Mouse (Mus musculus): ENCODE results near the gene Prmt9. TPM values are rescaled to one million over a fixed set of nuclear protein-coding genes. Genes with fewer than 3 reads are reported as not detected.
A peak's percentile ranks its signal among the peaks of the same experiment; 100 is the strongest.

Prmt9 gene
- polyA plus RNA-seq, 1 experiment from 2014 or later = 20.4 TPM

- POLR2A ChIA-PET = no interaction called here
These were observed 3.3 kb downstream of the Prmt9 start for GRCm38 (mm10) chr8:77552491-77552890.

DNA sequence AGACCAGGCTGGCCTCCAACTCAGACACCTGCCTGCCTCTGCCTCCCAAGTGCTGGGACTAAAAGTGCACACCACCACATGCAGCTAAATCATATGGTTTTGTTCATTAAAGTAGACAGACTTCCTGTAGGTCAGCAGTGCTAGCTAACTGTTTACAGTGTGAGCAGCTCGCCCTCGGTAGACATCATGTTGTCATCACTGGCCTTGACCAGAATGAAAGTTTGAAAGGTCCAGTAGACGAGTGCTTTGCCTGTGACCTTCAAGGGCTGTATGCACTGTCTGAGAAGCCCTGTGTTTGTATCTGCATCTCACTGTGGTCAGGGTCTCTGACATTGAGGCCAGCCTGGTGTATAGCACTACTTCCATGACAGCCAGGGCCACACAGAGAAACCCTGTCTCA, 12.2 kb downstream of the Prmt9 start:
- ATAC-seq = no peak
- in situ Hi-C loops (cut with MboI; ENCODE audit: low pct_unique_long_range_greater_than_20kb) = no loop called here
- DNase-seq (ENCODE audit: low read depth, low spot score) = no peak
- TF ChIP-seq CTCF (IDR thresholded peaks at IDR 0.05) = no peak
- POLR2A ChIA-PET = no interaction called here
- CTCF ChIA-PET = no interaction called here
- H3K27me3 ChIP-seq = no peaks in the 10 kb centered on the region

More at GRCm38 (mm10) chr8:77552491-77552890, 3.3 kb downstream of the Prmt9 start:
- H3K27me3 ChIP-seq = no peaks in the 10 kb centered on the region
- in situ Hi-C loops (cut with MboI; ENCODE audit: low pct_unique_long_range_greater_than_20kb) = no loop called here
- CTCF ChIA-PET = interaction anchor here (1.1 kb wide), 1 partner anchor 133 kb away, joined by 3 read pairs; no protein-coding TSS in a partner anchor
- no peak for TF ChIP-seq CTCF (IDR thresholded peaks at IDR 0.05)
- ATAC-seq (no peak), DNase-seq (ENCODE audit: low read depth, low spot score) (no peak)

DNA sequence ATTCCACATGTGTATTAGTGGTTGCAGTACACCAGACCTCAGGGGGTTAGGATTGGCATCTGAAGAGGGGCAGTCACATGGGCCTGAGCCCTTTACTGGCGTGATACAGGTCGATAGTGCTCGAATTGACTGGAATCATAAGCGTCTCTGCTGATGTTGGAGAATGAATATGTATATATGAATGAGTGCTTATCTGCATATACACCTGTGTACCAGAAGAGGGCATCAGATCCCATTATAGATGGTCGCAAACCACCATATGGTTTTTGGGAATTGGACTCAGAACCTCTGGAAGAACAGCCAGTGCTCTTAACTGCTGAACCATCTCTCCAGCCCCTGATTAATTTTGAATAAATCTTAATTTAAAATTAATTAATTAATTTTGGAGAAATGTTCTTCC, 25.0 kb downstream of the Prmt9 start:
- peak; percentile 67 for TF ChIP-seq CTCF (IDR thresholded peaks at IDR 0.05)
- no peak for ATAC-seq
- in situ Hi-C loops (cut with MboI; ENCODE audit: low pct_unique_long_range_greater_than_20kb) = no loop called here
- no peaks in the 10 kb centered on the region for H3K27me3 ChIP-seq
- POLR2A ChIA-PET = no interaction called here
- CTCF ChIA-PET = interaction anchor here (0.8 to 1.2 kb wide), 4 partner anchors 10 to 176 kb away, joined by 3 to 4 read pairs (median 3); partner anchors contain the start of gene Tmem184c
- no peak for DNase-seq (ENCODE audit: low read depth, low spot score)

DNA sequence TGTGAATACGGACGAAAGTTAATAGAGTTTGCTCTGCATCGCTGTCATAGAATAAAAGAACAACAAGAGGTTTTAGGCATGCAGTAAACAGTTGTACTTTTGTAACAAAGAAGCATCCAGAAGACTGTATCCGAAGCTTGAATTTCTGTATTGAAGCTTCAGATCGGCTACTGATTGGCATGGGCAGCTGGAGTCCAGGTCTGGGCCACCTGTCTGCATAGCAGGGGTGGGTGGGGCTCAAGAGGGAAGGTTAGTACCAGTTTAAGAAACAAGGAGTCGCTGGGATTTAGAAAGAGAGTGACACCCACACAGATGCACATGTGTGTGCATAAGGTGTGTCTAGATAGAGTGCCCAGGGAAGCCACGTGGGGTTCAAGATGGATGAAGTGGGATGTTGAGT, 28.5 kb downstream of the Prmt9 start:
- no peaks in the 10 kb centered on the region for H3K27me3 ChIP-seq
- DNase-seq (ENCODE audit: low read depth, low spot score) (no peak), ATAC-seq (no peak)
- TF ChIP-seq CTCF (IDR thresholded peaks at IDR 0.05) = no peak
- in situ Hi-C loops (cut with MboI; ENCODE audit: low pct_unique_long_range_greater_than_20kb) = no loop called here
- POLR2A ChIA-PET = no interaction called here
- CTCF ChIA-PET = no interaction called here

GRCm38 (mm10) chr8:77584174-77584573, 35.0 kb downstream of the Prmt9 start:
- TF ChIP-seq CTCF (IDR thresholded peaks at IDR 0.05) = no peak
- H3K27me3 ChIP-seq = no peaks in the 10 kb centered on the region
- ATAC-seq (no peak), DNase-seq (ENCODE audit: low read depth, low spot score) (no peak)
- in situ Hi-C loops (cut with MboI; ENCODE audit: low pct_unique_long_range_greater_than_20kb) = no loop called here
- CTCF ChIA-PET = interaction anchor here (1.5 to 2.1 kb wide), 2 partner anchors 9 to 11 kb away, joined by 3 to 6 read pairs; no protein-coding TSS in a partner anchor
- POLR2A ChIA-PET = no interaction called here

- no peak for DNase-seq (ENCODE audit: low read depth, low spot score)
- ChIA-PET POLR2A (no interaction called here), CTCF (no interaction called here)
- peaks cover 7% of the 10 kb centered on the region for H3K27me3 ChIP-seq
- in situ Hi-C loops (cut with MboI; ENCODE audit: low pct_unique_long_range_greater_than_20kb) = no loop called here
- no peak for TF ChIP-seq CTCF (IDR thresholded peaks at IDR 0.05)
- ATAC-seq = no peak
These were observed 60.4 kb downstream of the Prmt9 start for GRCm38 (mm10) chr8:77609621-77610020.

DNA sequence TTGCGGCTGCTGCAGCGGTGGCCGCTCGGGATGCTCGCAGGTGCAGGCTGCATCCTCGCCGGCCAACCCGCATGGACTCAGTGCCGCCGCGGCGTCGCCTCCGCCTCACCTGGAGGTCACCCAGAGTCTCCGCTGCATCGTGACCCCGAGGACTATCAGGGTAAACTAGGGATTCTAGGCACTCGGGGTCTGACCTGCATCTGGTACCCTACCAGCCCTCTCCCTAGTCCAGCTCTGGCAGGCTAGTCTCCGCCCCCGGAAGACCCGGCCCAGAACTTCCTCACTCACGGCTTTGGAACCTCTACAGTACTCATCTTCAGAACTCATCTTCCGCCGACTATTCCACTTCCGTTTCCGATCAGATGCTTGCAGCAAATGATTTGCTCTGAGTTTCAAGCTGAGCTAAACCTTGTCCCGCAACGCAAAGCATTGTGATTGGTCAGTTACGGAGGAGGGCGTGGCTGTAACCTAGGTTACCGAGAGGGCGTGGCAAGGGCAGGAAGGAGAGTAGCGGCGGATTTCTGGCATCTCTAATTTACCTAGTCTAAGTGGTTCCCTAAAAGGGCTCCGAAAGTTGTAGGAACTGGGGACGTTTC, 61.3 kb downstream of the Prmt9 start, which contains the start of gene Tmem184c:
Gene Tmem184c (minus strand): TSS at position 325 of the 596 bp plus-strand sequence.
- POLR2A ChIA-PET = no interaction called here

DNA sequence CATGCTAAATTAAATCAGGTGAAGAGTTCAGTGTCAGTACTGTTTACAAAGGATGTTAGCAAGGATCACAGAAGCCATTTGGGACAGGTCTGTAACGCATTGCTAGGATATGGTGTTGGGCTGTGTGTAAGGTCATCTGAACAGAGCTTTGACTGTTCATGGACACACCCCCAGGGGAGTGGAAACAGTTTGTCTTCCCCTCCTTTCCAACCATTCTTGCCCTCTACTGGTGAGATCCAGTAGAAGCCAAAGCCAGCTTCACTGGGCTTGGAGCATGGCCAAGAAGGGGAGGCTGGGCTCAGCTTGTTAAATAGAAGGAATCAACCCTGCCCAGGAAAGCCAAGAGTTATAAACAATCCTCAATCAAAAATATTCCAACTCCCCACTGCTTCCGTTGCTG, 68.7 kb downstream of the Prmt9 start:
- ATAC-seq = peak; percentile 55
- ChIA-PET CTCF (interaction anchor here (1.1 kb wide), 1 partner anchor 413 kb away, joined by 3 read pairs; no protein-coding TSS in a partner anchor), POLR2A (no interaction called here)
- in situ Hi-C loops (cut with MboI; ENCODE audit: low pct_unique_long_range_greater_than_20kb) = no loop called here
- DNase-seq (ENCODE audit: low read depth, low spot score) = no peak
- TF ChIP-seq CTCF (IDR thresholded peaks at IDR 0.05) = peak; percentile 63
- H3K27me3 ChIP-seq = peaks cover 7% of the 10 kb centered on the region

More for the DNA sequence above, 61.3 kb downstream of the Prmt9 start, which contains the start of gene Tmem184c:
- no peak for TF ChIP-seq CTCF (IDR thresholded peaks at IDR 0.05)
- ATAC-seq (peak; percentile 98), DNase-seq (ENCODE audit: low read depth, low spot score) (peak; percentile 92)
- peaks cover 7% of the 10 kb centered on the region for H3K27me3 ChIP-seq
- CTCF ChIA-PET = interaction anchor here (0.7 kb wide), 1 partner anchor 36 kb away, joined by 3 read pairs; no protein-coding TSS in a partner anchor
- in situ Hi-C loops (cut with MboI; ENCODE audit: low pct_unique_long_range_greater_than_20kb) = no loop called here

DNA sequence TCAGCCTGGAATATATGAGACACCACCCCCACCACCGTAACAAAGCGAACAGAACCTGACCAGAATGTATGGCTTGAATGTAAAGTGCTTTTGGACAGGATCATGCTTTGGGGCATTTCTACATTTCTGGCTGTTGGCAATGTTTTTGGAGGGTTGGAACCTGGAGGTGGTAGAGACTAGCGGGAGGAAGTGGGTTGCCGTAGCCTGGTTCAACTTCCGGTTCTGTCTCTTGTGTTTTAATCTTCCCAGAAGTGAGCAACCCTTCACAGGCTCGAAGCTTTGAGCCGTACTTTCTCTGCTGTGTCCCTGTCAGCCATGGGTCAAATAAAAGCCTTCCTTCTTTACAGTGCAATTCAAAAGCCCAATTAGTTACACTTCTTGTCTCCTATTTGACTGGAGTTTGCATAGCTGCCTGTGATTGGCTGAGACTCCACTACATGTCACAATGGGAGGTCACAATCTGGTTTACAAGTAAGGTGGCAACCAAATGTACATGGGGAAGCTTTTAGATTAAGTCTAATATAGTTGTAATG, 74.5 kb downstream of the Prmt9 start:
- POLR2A ChIA-PET = no interaction called here
- in situ Hi-C loops (cut with MboI; ENCODE audit: low pct_unique_long_range_greater_than_20kb) = no loop called here
- TF ChIP-seq CTCF (IDR thresholded peaks at IDR 0.05) = no peak
- DNase-seq (ENCODE audit: low read depth, low spot score) (no peak), ATAC-seq (no peak)
- CTCF ChIA-PET = no interaction called here
- no peaks in the 10 kb centered on the region for H3K27me3 ChIP-seq

DNA sequence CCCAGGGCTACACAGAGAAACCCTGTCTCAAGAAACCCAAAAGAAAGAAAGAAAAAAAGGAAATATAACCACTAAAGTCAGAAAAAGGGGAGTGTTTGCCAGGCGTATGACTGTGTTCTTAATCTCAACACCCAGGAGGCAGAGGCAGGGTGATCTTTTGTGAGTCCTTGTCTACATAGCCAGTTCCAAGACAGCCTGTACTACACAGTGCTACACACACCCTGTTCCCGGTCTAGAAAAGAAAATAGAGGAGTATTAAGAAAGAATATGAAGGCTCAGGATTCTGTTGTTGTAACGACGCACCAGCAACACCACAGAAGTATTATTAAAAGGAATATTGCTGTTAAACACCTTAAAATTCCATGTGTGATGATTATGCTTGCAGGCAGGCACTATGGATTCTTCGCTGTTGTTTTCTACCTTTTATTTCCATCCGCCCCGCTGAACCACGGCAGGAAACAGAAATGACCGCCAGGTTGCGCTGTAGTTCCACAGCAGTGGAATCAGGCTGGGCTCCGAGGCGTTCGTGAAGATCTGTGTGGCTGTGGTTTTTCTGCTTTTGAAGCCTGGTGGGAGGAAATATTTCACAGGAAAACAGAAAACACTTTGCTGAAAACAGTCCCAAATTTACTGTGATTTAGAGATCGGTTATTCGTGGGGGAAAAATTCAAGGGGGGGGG, 80.8 kb downstream of the Prmt9 start:
- DNase-seq (ENCODE audit: low read depth, low spot score) (no peak), ATAC-seq (peak; percentile 71)
- POLR2A ChIA-PET = no interaction called here
- peaks cover 17% of the 10 kb centered on the region for H3K27me3 ChIP-seq
- CTCF ChIA-PET = interaction anchor here (1.0 to 1.5 kb wide), 2 partner anchors 11 to 375 kb away, joined by 3 read pairs; no protein-coding TSS in a partner anchor
- TF ChIP-seq CTCF (IDR thresholded peaks at IDR 0.05) = peak; percentile 95
- in situ Hi-C loops (cut with MboI; ENCODE audit: low pct_unique_long_range_greater_than_20kb) = loop anchor here (10.0 kb wide), 2 partner anchors 135 to 375 kb away; no protein-coding TSS in a partner anchor

DNA sequence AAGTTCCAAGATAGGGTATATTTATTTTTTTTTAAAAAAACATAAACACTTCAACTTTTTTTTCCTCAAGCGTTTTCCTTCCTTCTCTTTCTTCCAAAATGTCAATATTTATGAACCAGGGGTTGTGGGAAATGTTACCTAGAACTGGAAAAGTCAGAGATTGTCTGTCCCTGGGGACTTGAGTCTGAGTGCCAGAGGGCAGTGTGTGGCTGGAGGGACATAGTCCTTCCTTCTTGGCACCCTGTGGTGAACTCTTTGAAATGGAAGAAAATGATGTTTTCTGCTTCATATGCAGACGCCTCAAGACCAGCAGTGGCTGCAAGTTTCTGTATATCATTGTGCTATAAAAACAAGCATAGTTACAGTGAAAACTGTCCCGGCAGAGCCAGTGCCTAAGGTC, 81.5 kb downstream of the Prmt9 start:
- POLR2A ChIA-PET = no interaction called here
- ATAC-seq (no peak), DNase-seq (ENCODE audit: low read depth, low spot score) (no peak)
- peaks cover 17% of the 10 kb centered on the region for H3K27me3 ChIP-seq
- in situ Hi-C loops (cut with MboI; ENCODE audit: low pct_unique_long_range_greater_than_20kb) = loop anchor here (10.0 kb wide), 2 partner anchors 134 to 374 kb away; no protein-coding TSS in a partner anchor
- CTCF ChIA-PET = interaction anchor here (1.0 to 1.5 kb wide), 2 partner anchors 10 to 374 kb away, joined by 3 read pairs; no protein-coding TSS in a partner anchor
- no peak for TF ChIP-seq CTCF (IDR thresholded peaks at IDR 0.05)

Other genes starting within 250 kb of the Prmt9 start
- gene Arhgap10, start 31.4 kb upstream of the Prmt9 start, polyA plus RNA-seq (2021) = 45.5 TPM
- gene Tmem184c, start 61.3 kb downstream of the Prmt9 start, polyA plus RNA-seq (2021) = 59.4 TPM
- 0.53 TPM for gene Ednra, start 175.1 kb downstream of the Prmt9 start, polyA plus RNA-seq (2021)